Mouse (Mus musculus): Measurements from ENCODE around the gene Mdn1. TPM values are rescaled to one million over a fixed set of nuclear protein-coding genes. Genes with fewer than 3 reads are reported as not detected.

Mdn1 gene
- polyA plus RNA-seq, 1 experiment from 2014 or later = 18.7 TPM

GRCm38 (mm10) chr4:32674025-32674424, 17.1 kb downstream of the Mdn1 start:
- Histone ChIP-seq H3K27me3 (ENCODE audit: control insufficient read depth, insufficient read depth, low read length) (no peaks in the 10 kb centered on the region), H3K9me3 (ENCODE audit: control insufficient read depth, low read length) (no peaks in the 10 kb centered on the region), H3K27ac (replicated peaks; ENCODE audit: low read depth, low read length) (no peak overlapping the region), H3K4me1 (ENCODE audit: control insufficient read depth, insufficient read depth, low read length) (no peaks in the 10 kb centered on the region), H3K4me2 (ENCODE audit: low read length) (no peak overlapping the region), H3K36me3 (ENCODE audit: control insufficient read depth, insufficient read depth, low read length) (peaks cover 90% of the 10 kb centered on the region), H3K4me3 (replicated peaks; ENCODE audit: low read depth, low read length) (no peak overlapping the region), H3K9ac (replicated peaks; ENCODE audit: low read length) (no peak overlapping the region)
- ATAC-seq (ENCODE audit: low FRiP score, low TSS enrichment) = no peak
- no peak for DNase-seq
- 96% methylated on average over 2 of the region's 2 CpGs for WGBS

- Histone ChIP-seq H3K4me3 (replicated peaks; ENCODE audit: low read depth, low read length) (no peak overlapping the region), H3K4me2 (ENCODE audit: low read length) (no peak overlapping the region), H3K27ac (replicated peaks; ENCODE audit: low read depth, low read length) (no peak overlapping the region), H3K27me3 (ENCODE audit: control insufficient read depth, insufficient read depth, low read length) (no peaks in the 10 kb centered on the region), H3K9me3 (ENCODE audit: control insufficient read depth, low read length) (no peaks in the 10 kb centered on the region), H3K4me1 (ENCODE audit: control insufficient read depth, insufficient read depth, low read length) (no peaks in the 10 kb centered on the region), H3K9ac (replicated peaks; ENCODE audit: low read length) (no peak overlapping the region), H3K36me3 (ENCODE audit: control insufficient read depth, insufficient read depth, low read length) (peaks cover 80% of the 10 kb centered on the region)
- DNase-seq (no peak), ATAC-seq (ENCODE audit: low FRiP score, low TSS enrichment) (no peak)
- WGBS = over 99% methylated on average over 3 of the region's 3 CpGs
Measured at GRCm38 (mm10) chr4:32677471-32677870, 20.6 kb downstream of the Mdn1 start.

GRCm38 (mm10) chr4:32680843-32681242, 23.9 kb downstream of the Mdn1 start:
- no peak overlapping the region for H3K4me2 ChIP-seq (ENCODE audit: low read length)
- DNase-seq (no peak), ATAC-seq (ENCODE audit: low FRiP score, low TSS enrichment) (no peak)
- no peak overlapping the region for H3K27ac ChIP-seq (replicated peaks; ENCODE audit: low read depth, low read length)
- no peaks in the 10 kb centered on the region for H3K4me1 ChIP-seq (ENCODE audit: control insufficient read depth, insufficient read depth, low read length)
- H3K27me3 ChIP-seq (ENCODE audit: control insufficient read depth, insufficient read depth, low read length) = no peaks in the 10 kb centered on the region
- no peak overlapping the region for H3K9ac ChIP-seq (replicated peaks; ENCODE audit: low read length)
- H3K36me3 ChIP-seq (ENCODE audit: control insufficient read depth, insufficient read depth, low read length) = peaks cover 80% of the 10 kb centered on the region
- WGBS = 79% methylated on average over 3 of the region's 3 CpGs
- H3K9me3 ChIP-seq (ENCODE audit: control insufficient read depth, low read length) = no peaks in the 10 kb centered on the region
- no peak overlapping the region for H3K4me3 ChIP-seq (replicated peaks; ENCODE audit: low read depth, low read length)

GRCm38 (mm10) chr4:32682471-32682870, 25.6 kb downstream of the Mdn1 start:
- WGBS = 85% methylated on average over 4 of the region's 4 CpGs
- H3K4me2 ChIP-seq (ENCODE audit: low read length) = no peak overlapping the region
- H3K4me3 ChIP-seq (replicated peaks; ENCODE audit: low read depth, low read length) = no peak overlapping the region

GRCm38 (mm10) chr4:32683061-32683582, 26.2 kb downstream of the Mdn1 start:
- H3K27ac ChIP-seq (replicated peaks; ENCODE audit: low read depth, low read length) = no peak overlapping the region
- ATAC-seq (ENCODE audit: low FRiP score, low TSS enrichment) = no peak
- no peaks in the 10 kb centered on the region for H3K9me3 ChIP-seq (ENCODE audit: control insufficient read depth, low read length)
- no peak for DNase-seq
- no peaks in the 10 kb centered on the region for H3K4me1 ChIP-seq (ENCODE audit: control insufficient read depth, insufficient read depth, low read length)
- 89% methylated on average over 6 of the region's 6 CpGs for WGBS
- no peaks in the 10 kb centered on the region for H3K27me3 ChIP-seq (ENCODE audit: control insufficient read depth, insufficient read depth, low read length)
- no peak overlapping the region for H3K9ac ChIP-seq (replicated peaks; ENCODE audit: low read length)
- H3K36me3 ChIP-seq (ENCODE audit: control insufficient read depth, insufficient read depth, low read length) = peaks cover 79% of the 10 kb centered on the region
- H3K4me3 ChIP-seq (replicated peaks; ENCODE audit: low read depth, low read length) = no peak overlapping the region
- no peak overlapping the region for H3K4me2 ChIP-seq (ENCODE audit: low read length)

More at GRCm38 (mm10) chr4:32682471-32682870, 25.6 kb downstream of the Mdn1 start:
- Histone ChIP-seq H3K9me3 (ENCODE audit: control insufficient read depth, low read length) (no peaks in the 10 kb centered on the region), H3K27ac (replicated peaks; ENCODE audit: low read depth, low read length) (no peak overlapping the region), H3K4me1 (ENCODE audit: control insufficient read depth, insufficient read depth, low read length) (no peaks in the 10 kb centered on the region), H3K36me3 (ENCODE audit: control insufficient read depth, insufficient read depth, low read length) (peaks cover 79% of the 10 kb centered on the region), H3K9ac (replicated peaks; ENCODE audit: low read length) (no peak overlapping the region), H3K27me3 (ENCODE audit: control insufficient read depth, insufficient read depth, low read length) (no peaks in the 10 kb centered on the region)
- DNase-seq (peak; percentile 2), ATAC-seq (ENCODE audit: low FRiP score, low TSS enrichment) (no peak)

- no peak overlapping the region for H3K27ac ChIP-seq (replicated peaks; ENCODE audit: low read depth, low read length)
- WGBS = 96% methylated on average over 1 of the region's 1 CpGs
Measured at GRCm38 (mm10) chr4:32717733-32718132, 60.8 kb downstream of the Mdn1 start.

GRCm38 (mm10) chr4:32745394-32745793, 88.5 kb downstream of the Mdn1 start:
- Histone ChIP-seq H3K9ac (replicated peaks; ENCODE audit: low read length) (no peak overlapping the region), H3K27ac (replicated peaks; ENCODE audit: low read depth, low read length) (no peak overlapping the region), H3K4me3 (replicated peaks; ENCODE audit: low read depth, low read length) (no peak overlapping the region), H3K36me3 (ENCODE audit: control insufficient read depth, insufficient read depth, low read length) (peaks cover 96% of the 10 kb centered on the region), H3K9me3 (ENCODE audit: control insufficient read depth, low read length) (no peaks in the 10 kb centered on the region), H3K4me1 (ENCODE audit: control insufficient read depth, insufficient read depth, low read length) (no peaks in the 10 kb centered on the region), H3K27me3 (ENCODE audit: control insufficient read depth, insufficient read depth, low read length) (no peaks in the 10 kb centered on the region), H3K4me2 (ENCODE audit: low read length) (no peak overlapping the region)
- 87% methylated on average over 6 of the region's 6 CpGs for WGBS
- ATAC-seq (ENCODE audit: low FRiP score, low TSS enrichment) = no peak
- DNase-seq = peak; percentile 55

More at GRCm38 (mm10) chr4:32717733-32718132, 60.8 kb downstream of the Mdn1 start:
- Histone ChIP-seq H3K4me2 (ENCODE audit: low read length) (no peak overlapping the region), H3K9me3 (ENCODE audit: control insufficient read depth, low read length) (no peaks in the 10 kb centered on the region), H3K9ac (replicated peaks; ENCODE audit: low read length) (no peak overlapping the region), H3K4me1 (ENCODE audit: control insufficient read depth, insufficient read depth, low read length) (no peaks in the 10 kb centered on the region), H3K36me3 (ENCODE audit: control insufficient read depth, insufficient read depth, low read length) (peaks cover 86% of the 10 kb centered on the region), H3K4me3 (replicated peaks; ENCODE audit: low read depth, low read length) (no peak overlapping the region), H3K27me3 (ENCODE audit: control insufficient read depth, insufficient read depth, low read length) (no peaks in the 10 kb centered on the region)
- ATAC-seq (ENCODE audit: low FRiP score, low TSS enrichment) (no peak), DNase-seq (no peak)

- no peak overlapping the region for H3K4me2 ChIP-seq (ENCODE audit: low read length)
- H3K27ac ChIP-seq (replicated peaks; ENCODE audit: low read depth, low read length) = no peak overlapping the region
- H3K27me3 ChIP-seq (ENCODE audit: control insufficient read depth, insufficient read depth, low read length) = no peaks in the 10 kb centered on the region
- H3K4me1 ChIP-seq (ENCODE audit: control insufficient read depth, insufficient read depth, low read length) = no peaks in the 10 kb centered on the region
- H3K4me3 ChIP-seq (replicated peaks; ENCODE audit: low read depth, low read length) = no peak overlapping the region
- DNase-seq (no peak), ATAC-seq (ENCODE audit: low FRiP score, low TSS enrichment) (no peak)
- H3K9me3 ChIP-seq (ENCODE audit: control insufficient read depth, low read length) = no peaks in the 10 kb centered on the region
- 95% methylated on average over 7 of the region's 7 CpGs for WGBS
- no peak overlapping the region for H3K9ac ChIP-seq (replicated peaks; ENCODE audit: low read length)
- peaks cover 92% of the 10 kb centered on the region for H3K36me3 ChIP-seq (ENCODE audit: control insufficient read depth, insufficient read depth, low read length)
Measured at GRCm38 (mm10) chr4:32748396-32748795, 91.5 kb downstream of the Mdn1 start.

GRCm38 (mm10) chr4:32750711-32751110, 93.8 kb downstream of the Mdn1 start:
- ATAC-seq (ENCODE audit: low FRiP score, low TSS enrichment) (no peak), DNase-seq (no peak)
- H3K9ac ChIP-seq (replicated peaks; ENCODE audit: low read length) = no peak overlapping the region
- peaks cover 89% of the 10 kb centered on the region for H3K36me3 ChIP-seq (ENCODE audit: control insufficient read depth, insufficient read depth, low read length)
- H3K4me3 ChIP-seq (replicated peaks; ENCODE audit: low read depth, low read length) = no peak overlapping the region
- H3K9me3 ChIP-seq (ENCODE audit: control insufficient read depth, low read length) = no peaks in the 10 kb centered on the region
- H3K4me2 ChIP-seq (ENCODE audit: low read length) = no peak overlapping the region
- 97% methylated on average over 1 of the region's 1 CpGs for WGBS
- H3K27me3 ChIP-seq (ENCODE audit: control insufficient read depth, insufficient read depth, low read length) = no peaks in the 10 kb centered on the region
- H3K4me1 ChIP-seq (ENCODE audit: control insufficient read depth, insufficient read depth, low read length) = no peaks in the 10 kb centered on the region
- H3K27ac ChIP-seq (replicated peaks; ENCODE audit: low read depth, low read length) = no peak overlapping the region

All from midbrain, embryonic 14.5 days (tissue).